Mouse (Mus musculus): Measurements from ENCODE around the gene Noc2l. TPM values are rescaled to one million over a fixed set of nuclear protein-coding genes. Genes with fewer than 3 reads are reported as not detected.

Noc2l gene
- polyA plus RNA-seq (2012; rRNA removed) = 54.6 and 67.1 TPM in 2 replicates

GRCm38 (mm10) chr4:156235808-156236533, at the start of gene Noc2l:
Noc2l (plus strand) TSS chr4:156236010.
- DNase-seq (ENCODE audit: low read depth) = no peak

- DNase-seq (ENCODE audit: low read depth) = no peak
These were observed 47.5 kb upstream of the Noc2l start for GRCm38 (mm10) chr4:156188162-156188810.

GRCm38 (mm10) chr4:156188811-156189323, 46.9 kb upstream of the Noc2l start:
- DNase-seq (ENCODE audit: low read depth) = no peak

DNA sequence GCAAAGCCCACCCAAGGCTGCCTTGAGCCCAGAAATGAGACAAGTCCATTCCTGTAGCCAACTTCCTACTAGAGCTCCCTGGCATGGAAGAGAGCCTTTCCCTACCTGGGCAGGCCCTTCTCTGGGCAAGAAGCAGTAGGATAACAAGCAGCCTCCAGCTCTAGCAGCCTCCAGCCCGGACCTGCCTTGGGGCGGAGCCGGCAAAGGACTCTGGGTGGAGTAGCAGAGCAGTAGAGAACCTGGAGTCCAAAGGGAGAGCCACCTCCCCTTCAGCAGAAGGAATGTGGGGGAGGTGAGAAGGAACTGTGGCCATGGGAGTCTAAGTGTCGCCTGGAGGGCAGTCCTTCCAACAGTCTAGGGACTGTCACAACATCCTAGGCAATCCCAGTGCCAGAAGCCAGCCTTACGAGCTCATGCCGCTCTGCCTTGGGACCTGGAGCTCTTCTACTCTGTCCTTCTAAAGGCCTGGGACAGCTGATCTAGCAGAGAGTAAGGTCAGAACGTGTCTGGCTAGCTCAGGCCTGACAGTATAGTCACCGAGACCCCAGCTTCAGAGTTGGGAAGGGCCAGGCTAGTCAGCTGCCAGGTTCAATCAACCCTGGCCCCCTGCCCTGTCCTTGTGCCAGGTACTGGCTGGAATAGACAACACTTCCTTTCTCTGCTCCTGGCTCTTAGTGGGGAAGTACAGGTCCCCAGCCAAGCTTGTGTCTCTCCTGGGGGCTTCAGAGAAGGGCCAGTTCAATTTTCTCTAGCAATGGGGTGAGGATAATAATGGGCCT, 43.2 kb upstream of the Noc2l start:
- DNase-seq (ENCODE audit: low read depth) = no peak

DNA sequence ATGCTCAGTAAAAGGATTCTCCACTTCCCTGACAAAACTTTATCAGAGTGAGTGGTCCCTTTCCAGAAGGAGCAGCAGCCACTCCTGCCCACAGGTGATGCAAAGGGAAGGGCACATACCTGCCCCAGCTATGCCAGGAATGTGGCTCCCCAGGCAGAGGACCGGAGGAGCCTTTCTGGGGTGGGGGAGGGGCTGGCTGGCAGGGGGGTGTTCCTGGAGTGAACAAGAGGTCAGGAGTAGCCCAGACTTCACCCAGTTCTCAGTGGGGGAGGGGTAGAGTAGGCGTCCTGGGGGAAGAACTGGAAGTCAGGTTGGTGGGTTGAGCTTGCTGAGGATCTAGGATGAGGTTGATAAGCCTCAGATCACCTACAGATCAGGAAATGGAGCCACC, 42.6 kb upstream of the Noc2l start:
- no peak for DNase-seq (ENCODE audit: low read depth)

GRCm38 (mm10) chr4:156193906-156194305, 41.9 kb upstream of the Noc2l start:
- DNase-seq (ENCODE audit: low read depth) = no peak

GRCm38 (mm10) chr4:156194346-156194745, 41.5 kb upstream of the Noc2l start:
- no peak for DNase-seq (ENCODE audit: low read depth)

GRCm38 (mm10) chr4:156195927-156196870, 39.6 kb upstream of the Noc2l start:
- DNase-seq (ENCODE audit: low read depth) = no peak

DNA sequence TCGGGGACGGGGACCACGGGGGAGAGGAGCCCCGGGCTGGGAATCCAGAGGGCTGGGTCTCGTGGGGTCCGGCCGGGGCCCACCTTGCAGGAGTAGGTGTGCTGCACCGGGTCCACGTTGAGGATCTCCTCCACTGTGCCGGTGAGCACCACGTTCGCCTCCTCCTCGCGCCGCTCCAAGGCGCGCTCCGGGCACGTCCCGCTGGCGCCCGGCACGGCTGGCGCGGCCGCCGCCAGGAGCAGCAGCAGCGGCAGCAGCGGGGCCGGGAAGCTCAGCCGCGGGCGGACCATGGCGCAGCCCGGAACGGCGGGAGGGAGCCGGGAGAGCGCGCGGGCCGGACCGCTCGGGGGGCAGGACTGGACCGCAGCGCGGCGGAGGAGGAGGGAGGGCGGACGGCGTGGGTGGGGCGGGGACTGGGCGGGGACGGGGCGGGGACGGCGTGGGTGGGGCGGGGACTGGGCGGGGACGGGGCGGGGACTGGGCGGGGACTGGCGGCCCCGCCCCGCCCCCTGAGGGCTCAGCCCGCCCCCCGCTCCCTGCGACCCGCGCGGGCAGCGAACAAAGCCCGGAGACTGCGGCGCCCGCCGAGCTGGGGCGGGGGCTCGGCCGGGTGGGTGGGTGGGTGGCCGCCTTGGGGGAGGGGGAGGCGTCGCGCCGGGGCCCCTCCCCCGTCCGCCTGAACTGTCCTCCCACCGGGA, 38.5 kb upstream of the Noc2l start, which contains the start of gene Agrn:
Gene Agrn, minus strand, starts transcription at position 358 of the 698 bp plus-strand sequence.
- DNase-seq (ENCODE audit: low read depth) = no peak

- no peak for DNase-seq (ENCODE audit: low read depth)
These were observed 38.0 kb upstream of the Noc2l start for GRCm38 (mm10) chr4:156197829-156198205.

GRCm38 (mm10) chr4:156200623-156201475, 35.0 kb upstream of the Noc2l start, which contains the start of gene Isg15:
Isg15 (minus strand) TSS chr4:156200818.
- no peak for DNase-seq (ENCODE audit: low read depth)

GRCm38 (mm10) chr4:156202462-156202893, 33.3 kb upstream of the Noc2l start:
- DNase-seq (ENCODE audit: low read depth) = no peak

- DNase-seq (ENCODE audit: low read depth) = no peak
These were observed 32.8 kb upstream of the Noc2l start, which contains the start of gene AW011738 for GRCm38 (mm10) chr4:156203001-156203412. AW011738 (plus strand) TSS chr4:156203304.

GRCm38 (mm10) chr4:156203413-156204131, 32.2 kb upstream of the Noc2l start:
- no peak for DNase-seq (ENCODE audit: low read depth)

DNA sequence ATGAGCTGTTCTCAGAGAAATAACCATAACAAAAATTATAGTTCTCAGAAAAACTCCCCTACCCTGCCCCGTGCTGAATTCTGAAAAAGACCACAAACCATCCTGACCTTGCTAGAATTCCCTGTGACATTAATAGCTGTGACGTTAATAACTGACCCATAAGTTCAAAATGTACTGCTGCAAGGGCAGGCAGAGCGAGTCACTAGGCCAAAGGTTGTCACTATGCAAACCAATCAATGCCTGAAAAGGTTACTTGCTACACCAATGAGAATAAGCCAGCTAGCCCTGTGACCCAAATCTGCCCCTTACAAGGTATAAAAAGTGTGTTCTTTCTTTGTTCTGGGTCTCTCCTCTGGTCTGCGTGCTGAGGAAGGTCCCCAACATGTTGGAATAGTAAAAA, 26.9 kb upstream of the Noc2l start:
- no peak for DNase-seq (ENCODE audit: low read depth)

- no peak for DNase-seq (ENCODE audit: low read depth)
These were observed 25.7 kb upstream of the Noc2l start for GRCm38 (mm10) chr4:156209963-156210635.

- no peak for DNase-seq (ENCODE audit: low read depth)
These were observed 22.7 kb upstream of the Noc2l start for GRCm38 (mm10) chr4:156213134-156213533.

DNA sequence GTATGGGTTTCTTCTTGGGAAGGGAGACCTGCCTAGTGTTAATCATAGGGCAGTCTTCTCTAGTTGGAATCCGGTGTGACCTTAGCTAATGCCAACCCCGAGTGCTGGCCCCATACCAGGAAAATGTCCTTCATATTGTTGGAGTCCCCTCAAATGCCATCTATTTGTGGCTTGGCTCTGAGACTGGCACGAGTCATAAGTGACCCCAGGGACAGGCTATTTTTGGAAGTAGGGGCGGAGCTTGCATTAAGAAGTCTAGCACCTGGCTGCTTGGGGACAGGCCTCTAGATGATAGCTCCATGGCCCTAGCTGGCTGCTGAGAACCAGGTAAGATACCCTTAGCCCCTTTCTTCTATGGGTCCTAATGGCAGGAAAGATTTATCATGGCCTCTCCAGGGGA, 20.2 kb upstream of the Noc2l start, which contains the start of gene Perm1:
Gene Perm1, plus strand, starts transcription at position 220 of the 400 bp plus-strand sequence.
- no peak for DNase-seq (ENCODE audit: low read depth)

All from gonadal fat pad, adult 2 months (tissue).